Mouse (Mus musculus) heart, postnatal 0 days (tissue): ENCODE results near the gene E2f8. TPM values are rescaled to one million over a fixed set of nuclear protein-coding genes. Genes with fewer than 3 reads are reported as not detected.

Source experiments
- ATAC-seq: fragments of 200-750 bp; cut with Nextera tagmentation; 2 replicates; pipeline ENCODE4 v1.8.0; 2017; ENCODE audit warnings: low read depth, moderate number of reproducible peaks, moderate library complexity; ENCODE audit not compliant: insufficient read depth
- DNase-seq: peaks from one replicate; pipeline ENCODE4 v3.0.0-alpha.2; 2016; ENCODE audit warnings: low spot score
- H3K27ac ChIP-seq: fragments of 300-500 bp; sonication (generic); 2 replicates; pipeline ENCODE4 v1.5.1; 2014; ENCODE audit warnings: low read depth, mild to moderate bottlenecking
- H3K27me3 ChIP-seq: fragments of 300-500 bp; sonication (generic); 2 replicates; pipeline ENCODE4 v1.6.1; 2014; ENCODE audit warnings: low read length, mixed read lengths; ENCODE audit not compliant: control insufficient read depth, insufficient read depth
- H3K36me3 ChIP-seq: fragments of 300-500 bp; sonication (generic); replicated peaks from 2 replicates; pipeline ENCODE4 v1.6.1; 2014; ENCODE audit warnings: low read length, mixed read lengths; ENCODE audit not compliant: control insufficient read depth, insufficient read depth
- H3K4me1 ChIP-seq: fragments of 300-500 bp; sonication (generic); 2 replicates; pipeline ENCODE4 v1.6.1; 2014; ENCODE audit warnings: antibody characterized with exemption; ENCODE audit not compliant: control insufficient read depth, insufficient read depth
- H3K4me2 ChIP-seq: fragments of 300-500 bp; sonication (generic); 2 replicates; pipeline ENCODE4 v1.6.1; 2014; ENCODE audit warnings: low read depth, mild to moderate bottlenecking, low read length, moderate library complexity
- H3K4me3 ChIP-seq: fragments of 300-500 bp; sonication (generic); 2 replicates; pipeline ENCODE4 v1.5.1; 2014; ENCODE audit warnings: low read depth, low read length
- H3K9ac ChIP-seq: fragments of 300-500 bp; sonication (generic); replicated peaks from 2 replicates; pipeline ENCODE4 v1.6.1; 2014; ENCODE audit warnings: low read depth, low read length, mixed read lengths
- H3K9me3 ChIP-seq: fragments of 300-500 bp; sonication (generic); replicated peaks from 2 replicates; pipeline ENCODE4 v1.6.1; 2016; ENCODE audit warnings: low read length; ENCODE audit not compliant: control insufficient read depth
- CTCF ChIP-seq: IDR thresholded peaks from 2 replicates; pipeline ENCODE4 v1.5.1; 2016; ENCODE audit warnings: antibody characterized with exemption, control low read depth, low read depth
- EP300 ChIP-seq: IDR thresholded peaks from 2 replicates; pipeline ENCODE4 v1.6.1; 2016; ENCODE audit warnings: antibody characterized with exemption, low read depth
- WGBS: fragments of 180-500 bp; shearing (Covaris S2); extraction: QIAGEN DNeasy Blood & Tissue Kit; methylation state at CpG from one replicate; pipeline ENCODE4 v1.1.7; 2014; 5-methylcytosine and 5-hydroxymethylcytosine counted together
- polyA plus RNA-seq: library from polyadenylated mRNA; unstranded; fragments of >200 nt; fragmentation: Nextera tagmentation; extraction: Ambion mirVana; gene quantifications from 2 replicates; pipeline ENCODE4 v1.2.1, GENCODE M21; 2015
- total RNA-seq: library from RNA; depleted of rRNA; stranded (reverse); fragments of >200 nt; gene quantifications from 2 replicates; pipeline ENCODE4 v1.2.3, GENCODE M21; 2014; ENCODE audit warnings: low replicate concordance

Gene E2f8
- total and polyA plus RNA-seq, 2 experiments from 2014 or later, result 3.0 to 5.9 TPM

GRCm38 (mm10) chr7:48834989-48835626, 46.3 kb downstream of the E2f8 start:
- Histone ChIP-seq H3K4me2 (no peak overlapping the region), H3K4me1 (peaks cover 30% of the 10 kb centered on the region), H3K36me3 (peaks cover 75% of the 10 kb centered on the region), H3K9ac (no peak overlapping the region), H3K27me3 (no peaks in the 10 kb centered on the region), H3K27ac (0 out of 2 replicates have a peak overlapping the region, but pooled peaks have one; percentile 5), H3K4me3 (no peak overlapping the region), H3K9me3 (no peaks in the 10 kb centered on the region)
- DNase-seq, result no peak
- WGBS, result 74% methylated on average over 12 of the region's 12 CpGs
- TF ChIP-seq EP300 (no peak), CTCF (no peak)
- no peak for ATAC-seq

DNA sequence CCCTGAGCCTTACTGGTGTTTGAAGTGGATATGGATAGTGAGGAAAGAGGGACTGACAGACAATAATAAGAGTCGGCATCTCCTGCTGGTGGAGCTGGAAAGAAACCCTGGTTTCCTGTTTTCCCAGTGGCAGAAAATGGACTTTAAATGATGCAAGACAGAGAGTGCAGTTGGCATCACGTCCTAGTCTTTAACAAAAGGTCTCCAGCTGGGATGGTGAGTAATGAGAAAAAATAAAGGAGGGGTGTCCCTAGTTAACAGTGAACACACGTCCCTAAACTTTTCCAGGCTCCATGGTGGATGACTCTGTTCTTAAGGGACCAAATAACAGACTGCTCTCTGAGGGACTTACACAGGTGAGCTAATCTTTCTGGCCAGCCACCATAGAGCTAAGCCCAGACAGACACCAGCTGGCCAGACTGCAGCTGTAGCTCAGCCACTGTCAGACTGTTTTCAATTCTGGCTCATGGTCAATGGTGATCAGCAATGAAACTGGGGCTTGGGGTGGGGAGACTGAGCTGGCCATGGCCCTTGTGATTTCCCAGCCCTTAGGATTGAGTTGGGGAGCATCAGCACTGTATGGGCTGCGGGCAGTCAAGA, 46.9 kb downstream of the E2f8 start:
- Histone ChIP-seq H3K4me1 (peaks cover 29% of the 10 kb centered on the region), H3K27ac (0 out of 2 replicates have a peak overlapping the region, but pooled peaks have one; percentile 5), H3K27me3 (no peaks in the 10 kb centered on the region), H3K4me2 (no peak overlapping the region), H3K36me3 (peaks cover 74% of the 10 kb centered on the region), H3K4me3 (no peak overlapping the region), H3K9me3 (no peaks in the 10 kb centered on the region), H3K9ac (no peak overlapping the region)
- 37% methylated on average over 4 of the region's 4 CpGs for WGBS
- no peak for ATAC-seq
- TF ChIP-seq CTCF, result no peak
- no peak for TF ChIP-seq EP300
- DNase-seq, result no peak

- TF ChIP-seq CTCF, result no peak
- 62% methylated on average over 1 of the region's 1 CpGs for WGBS
- Histone ChIP-seq H3K27ac (peak overlapping the region; percentile 56), H3K9me3 (no peaks in the 10 kb centered on the region), H3K4me2 (no peak overlapping the region), H3K4me1 (peaks cover 24% of the 10 kb centered on the region), H3K36me3 (peaks cover 58% of the 10 kb centered on the region), H3K9ac (no peak overlapping the region), H3K4me3 (no peak overlapping the region), H3K27me3 (no peaks in the 10 kb centered on the region)
- ATAC-seq, result no peak
- DNase-seq, result no peak
Observed at GRCm38 (mm10) chr7:48832735-48833134, 48.7 kb downstream of the E2f8 start.

DNA sequence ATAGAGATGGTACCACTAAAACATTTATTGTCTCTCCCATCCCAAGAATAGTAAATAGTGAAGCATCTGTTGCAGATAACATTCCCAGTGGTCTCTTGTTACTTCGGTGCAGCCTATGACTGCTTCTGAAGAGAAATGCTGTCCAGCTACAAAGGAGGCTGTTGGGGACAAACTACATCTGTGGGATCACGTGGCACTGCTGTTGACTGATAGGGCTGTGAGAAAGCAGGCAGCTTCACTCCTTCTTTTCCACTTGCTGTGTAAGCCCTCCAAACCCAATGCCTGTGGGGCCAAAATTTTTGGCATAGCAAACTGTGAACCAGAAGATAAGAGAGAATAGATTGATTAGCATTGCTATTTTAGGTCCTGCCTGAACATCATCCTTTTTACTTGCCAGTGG, 51.0 kb downstream of the E2f8 start:
- H3K36me3 ChIP-seq, result peaks cover 55% of the 10 kb centered on the region
- ATAC-seq, result peak; percentile 68
- H3K4me3 ChIP-seq, result no peak overlapping the region
- no peak overlapping the region for H3K4me2 ChIP-seq
- no peaks in the 10 kb centered on the region for H3K9me3 ChIP-seq
- WGBS, result 10% methylated on average over 2 of the region's 2 CpGs
- TF ChIP-seq CTCF (no peak), EP300 (no peak)
- peaks cover 32% of the 10 kb centered on the region for H3K4me1 ChIP-seq
- peak overlapping the region; percentile 77 for H3K27ac ChIP-seq
- H3K27me3 ChIP-seq, result no peaks in the 10 kb centered on the region
- peak; percentile 78 for DNase-seq
- no peak overlapping the region for H3K9ac ChIP-seq

- TF ChIP-seq CTCF, result no peak
- TF ChIP-seq EP300, result peak; percentile 88
- peaks cover 41% of the 10 kb centered on the region for H3K4me1 ChIP-seq
- no peaks in the 10 kb centered on the region for H3K27me3 ChIP-seq
- no peak overlapping the region for H3K9ac ChIP-seq
- 26% methylated on average over 5 of the region's 5 CpGs for WGBS
- H3K4me3 ChIP-seq, result no peak overlapping the region
- peaks cover 49% of the 10 kb centered on the region for H3K36me3 ChIP-seq
- H3K4me2 ChIP-seq, result no peak overlapping the region
- H3K27ac ChIP-seq, result peak overlapping the region; percentile 77
- ATAC-seq (peak; percentile 87), DNase-seq (peak; percentile 83)
- H3K9me3 ChIP-seq, result no peaks in the 10 kb centered on the region
Observed at GRCm38 (mm10) chr7:48829177-48829910, 52.1 kb downstream of the E2f8 start.
